Mouse (Mus musculus): ENCODE results near the gene Unc13d. TPM values are rescaled to one million over a fixed set of nuclear protein-coding genes. Genes with fewer than 3 reads are reported as not detected.
"Not testable (repeated sequence)": the region's sequence is repeated elsewhere in the genome, so short reads cannot be mapped to it uniquely, and the experiment has no call there.

Unc13d gene
- 0.74 and 4.0 TPM in 2 replicates for total RNA-seq (2021)
- long read RNA-seq, experiment 1, full-length matches to known transcripts: 1 of 4 reads
- long read RNA-seq, experiment 1, partial matches to known transcripts: 0 of 4 reads
- long read RNA-seq, experiment 1, other reads (novel, unspliced or antisense): 3 of 4 reads
- long read RNA-seq, experiment 2, partial matches to known transcripts: 1 of 1 reads
- long read RNA-seq, experiment 2, other reads (novel, unspliced or antisense): 0 of 1 reads

DNA sequence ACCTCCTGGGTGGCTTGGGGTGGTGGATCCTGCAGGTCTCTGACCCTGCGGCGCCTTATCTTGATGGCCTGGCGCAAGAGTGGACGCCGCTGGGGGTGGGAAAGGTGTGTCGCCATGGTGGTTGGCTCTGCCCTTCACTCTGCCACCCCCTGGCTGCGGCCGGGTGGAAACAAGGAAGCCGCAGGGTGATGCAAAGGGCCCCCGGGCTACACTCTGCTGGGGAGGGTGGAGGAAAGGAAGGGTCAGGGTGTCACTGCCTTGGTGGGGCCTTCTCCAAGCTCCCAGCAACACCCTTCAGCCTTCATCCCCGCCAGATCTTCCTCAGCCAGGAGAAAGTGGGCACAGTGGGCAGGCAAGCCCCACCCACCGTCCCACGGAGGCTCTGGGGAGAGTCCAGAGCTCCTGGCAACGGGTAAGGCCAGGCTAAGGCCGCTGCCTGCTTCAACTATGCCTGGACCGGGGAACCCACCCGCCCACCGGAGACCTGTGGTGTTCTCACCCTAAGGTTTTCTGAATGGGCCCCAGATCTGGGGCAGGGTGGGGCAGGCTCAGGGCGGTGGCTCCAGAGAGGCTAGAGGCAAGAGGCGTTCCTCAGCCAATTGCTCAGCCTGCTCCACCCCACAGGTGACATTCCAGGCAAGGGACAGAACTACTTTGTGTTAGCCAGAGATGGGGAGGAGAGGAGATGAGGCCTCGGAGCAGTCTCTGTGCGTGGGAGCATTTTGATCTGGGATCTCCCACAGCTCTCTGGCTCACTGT is at the start of gene Unc13d:
TSS of gene Unc13d (minus strand) at position 516 of the 759 bp plus-strand sequence.
- DNase-seq: peak; percentile 47

DNA sequence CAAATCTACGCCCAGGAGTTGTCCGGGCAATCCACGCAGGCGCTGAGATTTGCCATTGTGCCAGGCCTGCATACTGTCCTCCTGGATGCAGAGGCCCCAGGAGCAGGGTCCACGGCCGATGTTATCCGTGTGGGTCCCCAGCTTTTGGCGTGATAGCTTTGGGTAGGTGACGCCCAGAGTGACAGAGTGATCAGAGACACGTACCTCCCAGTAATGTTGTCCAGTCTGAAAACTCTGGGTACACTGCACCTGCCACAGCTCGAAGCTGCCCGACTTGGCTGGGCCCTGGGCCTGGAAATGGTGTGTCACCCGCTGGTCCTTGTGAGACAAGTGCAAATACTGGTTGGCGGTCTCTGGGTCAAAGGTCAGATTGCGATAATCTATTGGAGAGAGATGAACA is 48.5 kb upstream of the Unc13d start:
- DNase-seq: no peak

DNA sequence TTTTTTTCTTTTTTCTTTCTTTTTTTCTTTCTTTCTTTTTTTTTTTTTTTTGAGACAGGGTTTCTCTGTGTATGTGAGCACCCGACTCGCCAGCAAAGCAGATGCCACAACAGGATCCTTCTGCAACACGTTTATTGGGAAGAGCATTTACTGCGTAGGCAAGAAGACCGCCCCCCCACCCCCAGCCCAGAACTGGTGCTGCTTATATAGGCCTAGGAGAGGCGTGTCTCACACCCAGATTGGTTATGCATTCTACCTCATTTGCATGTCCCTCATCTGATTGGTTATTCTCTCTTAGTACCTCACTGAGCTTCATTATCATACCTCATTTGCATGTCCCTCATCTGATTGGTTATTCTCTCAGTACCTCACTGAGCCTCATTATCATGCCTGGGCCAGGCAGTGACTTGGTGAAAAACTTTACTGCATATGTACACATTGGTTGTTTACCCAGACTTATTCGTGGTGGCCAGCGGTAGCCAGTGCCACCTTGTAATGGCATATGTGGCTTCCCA is 44.0 kb upstream of the Unc13d start:
- DNase-seq: not testable (repeated sequence)

DNA sequence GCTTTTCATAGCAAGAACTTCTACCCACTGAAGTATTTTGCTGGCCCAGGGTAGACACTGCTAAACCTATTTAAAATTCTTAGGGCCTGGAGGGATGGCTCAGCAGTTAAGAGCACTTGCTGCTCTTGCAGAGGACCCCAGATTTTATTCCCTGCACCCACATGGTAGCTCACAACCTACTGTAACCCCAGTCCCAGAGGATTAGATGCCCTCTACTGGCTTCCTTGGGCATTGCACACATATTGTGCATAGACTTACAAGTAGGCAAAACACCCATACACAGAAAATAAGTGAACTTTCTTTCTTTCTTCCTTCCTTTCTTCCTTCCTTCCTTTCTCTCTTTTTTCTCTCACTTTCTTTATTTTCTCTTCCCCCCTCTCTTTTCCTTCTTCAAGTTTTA is 40.1 kb upstream of the Unc13d start:
- no peak for DNase-seq

DNA sequence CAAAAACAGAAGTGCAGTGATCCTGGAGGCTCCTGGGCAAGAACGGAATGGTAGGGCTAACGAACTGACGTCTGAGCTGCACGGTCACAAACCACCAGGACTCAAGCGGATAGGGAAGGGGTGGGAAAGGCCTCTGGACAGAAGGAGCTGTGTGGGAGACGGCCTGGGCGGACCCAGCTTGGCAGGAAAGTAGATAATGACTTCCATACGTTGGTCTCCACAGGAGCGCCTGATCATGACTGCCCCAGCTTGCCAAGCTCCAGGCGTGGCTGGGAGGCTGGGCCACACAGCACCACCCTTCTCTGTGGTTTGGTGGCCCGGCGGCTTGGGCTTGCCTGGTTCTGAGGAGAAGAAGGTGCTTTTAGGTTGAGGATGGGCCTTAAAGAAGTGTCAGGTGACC is 39.5 kb upstream of the Unc13d start:
- DNase-seq: no peak

DNA sequence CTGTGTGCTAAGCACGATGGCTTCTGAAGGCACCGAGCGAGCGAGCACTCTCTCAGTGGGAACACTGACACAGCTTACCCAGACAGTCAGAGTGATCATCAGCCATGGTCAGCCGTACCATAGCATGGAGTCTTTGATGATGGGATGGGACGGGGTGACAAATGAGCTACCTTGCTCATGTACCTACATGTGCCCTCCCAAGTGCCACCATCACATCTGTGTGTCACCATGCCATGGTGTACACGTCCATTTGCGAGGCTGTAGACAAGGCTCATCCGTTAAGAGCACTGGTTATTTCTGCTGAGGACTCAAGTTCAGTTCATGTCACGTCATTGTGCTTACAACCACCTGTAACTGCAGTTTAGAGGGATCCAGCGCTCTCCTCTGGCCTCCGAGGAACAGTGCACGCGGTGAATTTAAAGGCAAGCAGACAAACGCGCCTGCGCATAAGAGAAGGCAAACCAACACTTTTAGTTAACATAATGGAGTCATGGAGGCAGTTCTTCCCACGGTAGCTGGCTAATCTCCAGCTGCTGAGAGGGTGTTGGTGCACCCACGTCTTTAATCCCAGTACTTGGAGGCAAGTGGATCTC is 33.9 kb upstream of the Unc13d start:
- no peak for DNase-seq

DNA sequence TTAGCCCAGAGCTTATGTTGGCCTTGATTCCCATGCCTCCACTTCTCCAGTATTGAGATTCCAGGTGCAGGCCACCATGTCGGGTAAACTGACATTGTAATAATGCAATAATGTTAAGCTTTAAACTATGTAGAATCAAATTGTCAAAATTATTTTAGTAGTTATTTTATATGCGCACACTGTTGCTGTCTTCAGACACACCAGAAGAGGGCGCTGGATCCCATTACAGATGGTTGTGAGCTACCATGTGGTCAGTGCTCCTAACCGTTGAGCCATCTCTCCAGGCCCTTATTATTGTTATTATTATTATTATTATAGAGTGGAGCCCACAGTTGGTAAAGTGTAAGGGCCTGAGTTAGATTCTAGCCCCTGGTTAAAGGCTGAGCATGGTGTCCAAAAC is 33.3 kb upstream of the Unc13d start:
- no peak for DNase-seq

DNA sequence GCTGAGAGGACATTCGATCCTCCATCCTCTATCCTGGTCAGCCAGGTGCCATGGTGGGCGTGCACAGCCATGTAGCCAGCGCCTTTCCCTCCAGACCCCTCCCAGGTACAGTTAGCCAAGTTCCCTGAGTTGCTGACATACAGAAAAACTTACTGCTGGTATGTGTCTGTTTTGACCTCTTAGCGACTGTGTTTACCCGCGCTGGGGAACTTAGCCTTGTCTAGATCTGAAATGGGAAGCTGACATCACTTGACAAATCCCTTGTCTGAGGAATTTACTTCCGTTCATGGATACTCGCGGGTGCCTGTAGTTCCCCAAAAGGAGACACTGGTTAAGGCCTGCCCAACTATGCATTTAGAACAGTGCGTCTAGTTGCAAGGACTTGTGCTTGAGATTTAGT is 32.8 kb upstream of the Unc13d start:
- DNase-seq: no peak

DNA sequence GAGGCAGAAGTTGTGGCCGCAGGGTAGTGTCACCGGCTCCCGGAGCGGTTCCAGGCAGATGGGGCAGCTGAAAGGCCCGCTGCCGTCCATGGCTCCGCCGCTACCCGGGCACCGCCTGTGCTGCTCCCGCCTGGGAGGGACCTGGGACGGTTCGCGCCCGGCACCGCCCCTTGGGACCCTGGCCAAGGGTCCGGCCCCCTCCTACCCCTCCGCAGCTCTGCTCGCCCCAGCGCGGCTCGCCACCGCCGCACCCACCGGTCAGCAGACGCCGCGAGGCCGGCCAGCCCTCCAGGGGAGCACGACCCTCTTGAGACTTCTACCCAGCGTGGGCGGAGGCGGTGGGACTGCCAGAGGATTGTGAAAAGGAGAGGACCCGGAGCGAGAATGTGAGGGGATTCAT is 32.4 kb upstream of the Unc13d start:
- DNase-seq: peak; percentile 85

DNA sequence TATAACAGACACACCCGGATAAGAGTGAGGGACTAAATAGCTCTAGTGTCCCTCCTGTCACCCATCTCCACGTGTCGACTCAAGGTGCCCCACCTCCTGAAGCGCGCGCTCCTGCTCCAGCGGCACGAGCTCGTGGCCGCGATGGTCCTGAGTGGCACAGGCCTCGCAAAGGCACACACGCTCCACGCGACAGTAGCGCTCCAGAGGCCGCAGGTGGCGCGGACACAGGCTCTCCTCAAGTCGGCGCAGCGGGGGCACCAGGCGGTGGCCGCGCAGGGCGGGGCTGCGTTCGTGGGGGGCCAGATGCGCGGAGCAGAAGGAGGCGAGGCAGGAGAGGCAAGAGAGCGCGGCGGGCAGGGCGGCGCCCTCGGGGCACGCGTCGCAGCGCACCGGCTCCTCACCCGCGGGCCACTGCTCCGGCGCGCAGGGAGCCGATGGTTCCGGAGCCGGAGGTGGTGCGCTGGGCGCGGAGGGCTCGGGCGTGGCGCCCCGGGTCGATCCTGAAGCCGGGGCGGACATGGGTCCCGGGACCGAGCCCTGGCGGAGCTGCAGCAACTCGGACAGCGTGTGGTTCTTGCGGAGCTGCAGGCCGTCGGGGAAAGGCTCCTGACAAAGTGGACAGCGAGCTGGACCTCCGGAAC is 31.8 kb upstream of the Unc13d start:
- DNase-seq: no peak

DNA sequence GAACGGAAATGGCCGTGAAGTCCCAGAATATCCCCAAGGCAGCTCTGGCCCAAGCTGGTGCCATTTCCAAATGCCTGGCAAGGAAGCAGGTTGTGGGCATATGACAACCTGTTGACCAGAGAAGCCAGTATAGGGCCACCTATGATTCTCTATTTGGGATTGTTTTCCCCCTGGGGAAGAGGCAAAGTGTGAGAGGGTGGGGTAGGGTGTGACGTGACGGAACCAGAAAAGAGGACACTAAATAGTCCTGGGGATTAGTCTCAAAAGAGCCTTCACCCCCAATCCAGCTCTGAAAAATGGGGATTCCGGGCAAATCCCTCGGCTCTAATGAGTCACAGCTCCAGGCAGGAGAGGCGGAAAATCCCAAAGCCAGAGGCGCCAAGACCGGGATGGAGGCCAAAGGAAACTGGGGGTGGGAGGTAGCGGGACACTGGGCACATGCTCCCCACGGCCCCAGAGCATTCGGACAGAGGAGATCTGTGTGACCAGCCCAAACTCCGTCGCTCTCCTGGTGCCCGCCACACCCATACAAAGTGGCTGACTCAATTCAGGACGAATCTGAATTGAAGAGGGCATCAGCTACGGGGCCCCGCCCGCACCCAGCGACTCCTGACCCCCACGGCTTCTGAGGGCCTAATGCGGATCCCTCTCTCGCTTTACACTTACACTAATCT is 30.8 kb upstream of the Unc13d start:
- DNase-seq: peak; percentile 65

DNA sequence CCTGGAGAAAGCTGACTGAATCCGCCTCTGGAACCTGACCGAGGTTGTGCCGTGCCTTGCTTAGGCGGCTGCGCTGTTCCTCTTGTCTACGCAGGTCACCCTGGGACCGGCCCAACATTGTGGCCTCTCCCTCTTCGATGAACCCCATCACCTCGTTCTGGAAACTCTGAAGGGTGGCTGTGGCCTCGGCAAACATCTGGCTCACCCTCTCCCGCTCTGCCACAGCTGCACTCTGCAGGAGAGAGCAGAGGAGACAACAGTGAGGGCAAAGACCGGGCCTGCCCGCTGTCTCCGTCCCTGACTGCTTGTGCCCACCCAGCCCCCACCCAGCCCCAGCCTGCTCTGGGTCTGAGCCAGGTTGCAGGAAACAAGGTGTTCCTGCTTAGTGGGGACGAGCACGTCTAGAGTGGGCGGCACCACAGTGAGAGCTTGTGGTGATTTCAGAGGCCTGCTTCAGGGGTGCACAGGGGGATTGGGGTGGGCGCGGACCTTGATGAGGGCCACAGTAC is 30.1 kb upstream of the Unc13d start:
- no peak for DNase-seq

DNA sequence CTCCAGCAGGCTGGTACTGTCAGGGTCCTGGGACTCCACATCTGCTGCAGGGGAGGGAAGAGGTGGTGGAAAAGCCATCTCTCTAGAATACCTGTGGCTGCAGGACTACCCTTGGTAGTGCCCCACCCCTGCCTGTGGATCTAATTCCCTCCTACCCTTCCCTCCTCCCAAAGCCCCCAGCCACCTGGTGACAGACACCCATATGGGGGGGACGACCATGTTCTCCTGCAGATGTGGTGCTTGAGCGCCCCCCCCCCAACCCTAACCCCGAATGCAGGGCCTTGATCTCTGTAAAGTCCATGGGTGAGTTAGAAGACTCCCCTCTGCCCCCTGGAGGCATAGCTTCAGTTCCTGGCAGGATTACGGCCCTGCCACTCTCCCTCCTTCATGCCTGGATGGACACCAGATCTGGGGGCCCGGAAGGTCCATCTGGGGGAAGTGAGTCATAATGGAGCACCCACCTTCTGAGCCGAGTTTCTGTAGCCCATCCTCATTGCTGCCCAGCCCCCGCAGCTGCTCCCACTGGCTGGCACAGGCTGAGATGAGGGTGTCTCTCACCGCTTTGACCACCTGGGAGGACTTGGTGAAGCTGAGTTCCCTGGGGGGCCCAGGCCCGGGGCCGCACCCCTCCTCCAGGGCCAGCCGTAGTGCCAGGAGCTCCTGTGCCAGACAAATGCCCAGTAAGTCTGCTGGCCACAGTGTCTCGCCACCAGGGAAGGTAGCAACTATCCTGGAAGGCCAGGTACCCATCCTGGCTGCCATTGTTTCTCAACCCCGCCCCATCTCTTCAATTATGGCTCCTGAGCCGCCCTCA is 29.4 kb upstream of the Unc13d start:
- DNase-seq: no peak

DNA sequence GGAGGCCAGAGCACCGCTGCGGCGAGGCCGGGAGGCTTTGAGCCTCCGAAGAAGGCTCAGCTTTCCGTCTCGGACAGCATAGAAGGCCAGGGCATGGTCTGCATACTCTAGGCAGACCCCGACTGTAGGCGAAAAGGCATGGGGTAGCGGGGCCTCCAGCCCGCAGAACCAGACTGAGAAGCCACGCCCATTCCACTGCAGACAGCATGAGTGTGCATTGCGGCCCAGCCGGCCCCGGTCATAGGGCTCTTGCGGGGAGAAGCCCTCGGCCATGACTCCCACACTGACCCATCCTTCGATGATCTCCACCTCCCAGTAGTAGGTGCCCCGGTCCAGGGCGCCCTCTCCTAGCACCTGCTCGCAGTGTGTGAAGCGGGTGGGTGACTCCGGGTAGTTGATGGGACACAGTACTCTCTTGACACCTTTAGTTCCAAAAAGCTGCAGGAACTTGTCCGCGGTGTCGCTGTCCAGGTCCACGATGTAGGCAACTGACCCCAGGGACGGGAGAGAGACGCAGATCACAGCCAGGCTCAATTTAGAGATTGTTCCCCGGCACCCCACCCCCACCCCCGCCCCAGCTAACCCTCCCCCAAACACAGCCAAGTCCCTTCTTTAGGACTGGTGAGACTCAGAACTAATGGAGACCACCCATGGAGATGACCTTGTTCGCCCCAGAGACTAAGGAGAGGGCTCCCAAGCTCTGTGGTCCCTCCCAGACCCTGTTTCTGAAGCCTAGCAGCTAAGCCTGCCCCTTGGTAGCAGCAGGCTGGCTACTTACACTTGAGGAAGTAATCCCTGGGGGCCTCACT is 28.6 kb upstream of the Unc13d start:
- no peak for DNase-seq

DNA sequence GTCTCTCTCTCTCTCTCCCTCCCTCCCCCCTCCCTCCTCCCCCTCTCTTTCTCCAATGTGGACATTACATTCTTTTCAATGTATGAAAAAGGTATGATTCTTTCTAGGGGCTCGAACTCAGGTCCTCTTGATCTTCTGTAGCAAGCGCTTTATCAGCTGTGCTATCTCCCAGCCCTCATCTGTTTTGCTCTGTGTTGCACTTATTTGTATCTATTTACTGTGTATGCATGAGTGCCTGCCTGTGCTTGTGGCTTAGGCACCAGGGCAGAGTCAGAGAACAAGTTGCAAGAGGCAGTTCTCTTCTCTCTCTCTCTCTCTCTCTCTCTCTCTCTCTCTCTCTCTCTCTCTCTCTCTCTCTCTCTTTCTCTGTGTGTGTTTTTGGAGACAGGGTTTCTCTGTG is 27.3 kb upstream of the Unc13d start:
- DNase-seq: no peak

DNA sequence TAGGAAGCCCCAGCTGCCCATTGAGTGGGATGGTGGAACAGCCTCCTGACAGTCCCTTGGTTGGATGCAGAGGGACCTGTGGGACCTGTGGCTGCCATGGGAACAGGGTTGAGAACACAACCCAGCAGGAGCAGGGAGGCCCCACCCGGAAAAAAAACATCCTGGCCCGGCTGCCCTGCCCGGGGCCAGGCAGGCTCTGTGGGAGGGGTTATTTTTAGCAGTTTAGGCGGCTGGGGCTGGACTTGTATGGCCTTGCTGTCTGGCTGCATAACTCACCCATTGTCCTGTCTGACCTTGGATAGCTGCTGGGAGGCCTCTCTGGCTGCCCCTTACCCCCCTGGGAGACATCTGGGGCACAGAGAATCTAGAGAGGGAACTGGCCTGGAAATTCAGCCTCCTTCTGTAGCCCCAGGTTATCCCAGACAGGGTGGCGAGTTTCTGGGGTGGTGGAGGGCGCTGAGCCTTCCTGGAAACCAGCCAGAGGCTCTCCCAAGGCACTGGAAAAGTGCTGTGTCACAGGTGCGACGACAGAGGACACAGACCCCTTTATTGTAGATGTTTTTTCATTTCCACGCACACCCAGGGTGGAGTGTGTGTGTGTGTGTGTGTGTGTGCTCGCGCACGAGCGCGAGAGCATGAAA is 26.4 kb upstream of the Unc13d start:
- DNase-seq: peak; percentile 85

DNA sequence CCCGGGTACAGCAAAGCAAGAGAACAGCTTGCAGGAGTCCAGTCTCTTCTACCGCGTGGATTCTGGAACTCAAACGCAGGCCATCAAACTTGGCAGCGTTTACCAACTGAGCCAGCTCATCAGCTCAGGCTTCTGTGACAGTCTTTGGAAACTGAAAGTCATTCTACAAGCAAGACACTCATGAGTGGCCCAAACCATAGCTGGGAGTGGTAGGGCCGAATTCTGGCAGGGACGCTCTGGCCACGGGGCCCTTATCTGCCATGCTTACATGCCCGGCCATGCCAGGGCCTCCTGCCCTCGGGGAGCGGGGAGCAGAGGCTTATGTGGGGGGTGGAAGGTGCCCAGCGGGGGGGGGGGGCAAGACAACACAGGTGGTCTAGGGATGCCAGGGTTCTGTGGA is 25.8 kb upstream of the Unc13d start:
- no peak for DNase-seq

DNA sequence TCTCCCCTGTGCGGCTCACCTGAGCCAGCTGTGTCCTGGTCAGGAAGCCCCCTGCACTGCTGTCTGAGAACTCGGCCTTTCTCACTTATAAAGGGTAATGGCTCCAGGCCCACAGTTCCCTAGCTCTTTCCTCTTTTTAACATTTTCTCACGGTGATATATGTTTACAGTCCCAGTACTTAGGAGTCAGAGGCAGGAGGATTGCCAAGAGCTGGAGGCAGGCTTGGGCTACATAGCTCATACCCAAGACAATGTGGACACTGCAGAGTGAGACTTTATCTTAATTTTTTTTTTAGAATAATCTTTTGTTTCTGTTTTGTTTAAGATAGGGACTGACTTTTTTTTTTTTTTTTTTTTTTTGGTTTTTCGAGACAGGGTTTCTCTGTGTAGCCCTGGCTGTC is 24.7 kb upstream of the Unc13d start:
- DNase-seq: no peak

DNA sequence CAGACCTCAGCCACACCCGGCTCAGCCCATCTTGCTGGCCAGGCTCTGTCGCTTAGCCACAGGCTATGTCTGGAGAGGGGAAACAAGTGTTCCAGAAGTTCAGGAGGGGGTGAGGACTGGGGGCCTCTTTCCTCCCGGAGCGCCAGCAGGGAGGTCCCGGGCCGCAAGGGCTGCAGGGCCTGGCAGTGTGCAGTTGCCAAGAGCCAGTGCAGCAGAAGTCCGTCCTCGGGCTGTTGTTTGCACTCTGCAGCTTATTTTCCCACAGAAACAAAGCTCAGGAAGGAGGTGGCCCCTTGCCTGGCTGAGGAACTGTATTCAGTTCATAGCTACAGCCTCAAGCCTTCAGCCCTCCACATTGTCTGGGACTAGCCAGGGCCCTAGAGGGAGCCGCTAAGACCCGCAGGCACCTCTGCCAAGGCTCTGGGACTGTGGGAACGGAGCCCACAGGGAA is 24.2 kb upstream of the Unc13d start:
- DNase-seq: peak; percentile 57

DNA sequence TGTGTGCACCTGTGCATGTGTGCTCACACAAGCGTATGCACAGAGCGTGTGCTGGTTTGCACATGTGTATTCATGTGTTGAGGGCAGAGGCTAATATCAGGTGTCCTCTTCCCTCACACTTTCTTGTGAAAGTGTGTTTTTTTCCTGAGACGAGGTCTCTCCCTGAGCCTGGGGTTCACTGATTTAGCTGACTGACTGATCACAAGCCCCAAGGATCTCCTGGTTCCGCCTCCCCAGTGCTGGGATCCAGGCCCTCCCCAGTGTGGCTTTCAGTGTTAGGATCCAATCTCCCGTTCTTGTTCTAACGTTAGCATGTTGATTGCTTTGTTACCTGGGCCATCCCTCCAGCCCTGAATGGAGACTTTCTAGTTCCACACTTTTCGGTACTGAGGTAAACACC is 23.1 kb upstream of the Unc13d start:
- DNase-seq: no peak

Measured in adrenal gland, postnatal 14 days (tissue).